Mouse (Mus musculus) embryonic fibroblast, embryonic 13.5 days (primary cell): ENCODE measurements at regions not wholly inside any gene's neighbourhood (a gene's known extent, or its start where the extent isn't known, plus 50 kb on each side); places are given as distances from the start of the nearest gene placed in this dataset.

Source experiments
- CTCF ChIP-seq: IDR thresholded peaks from 2 replicates; pipeline ENCODE4 v1.5.1; 2011; ENCODE audit warnings: mild to moderate bottlenecking, control low read depth, low read length, moderate library complexity, borderline replicate concordance; ENCODE audit not compliant: insufficient read depth
- POLR2A ChIP-seq: IDR thresholded peaks from 2 replicates; pipeline ENCODE4 v1.6.1; 2011; ENCODE audit warnings: low read depth, mild to moderate bottlenecking, control low read depth, low read length, moderate library complexity

GRCm38 (mm10) chr17:79176356-79176755 lies 124.7 kb downstream of the Qpct start:
- TF ChIP-seq CTCF (no peak), POLR2A (no peak)
